Comparison of ENCODE assay signal across 10 mouse cellular contexts in the genomic region with DNA sequence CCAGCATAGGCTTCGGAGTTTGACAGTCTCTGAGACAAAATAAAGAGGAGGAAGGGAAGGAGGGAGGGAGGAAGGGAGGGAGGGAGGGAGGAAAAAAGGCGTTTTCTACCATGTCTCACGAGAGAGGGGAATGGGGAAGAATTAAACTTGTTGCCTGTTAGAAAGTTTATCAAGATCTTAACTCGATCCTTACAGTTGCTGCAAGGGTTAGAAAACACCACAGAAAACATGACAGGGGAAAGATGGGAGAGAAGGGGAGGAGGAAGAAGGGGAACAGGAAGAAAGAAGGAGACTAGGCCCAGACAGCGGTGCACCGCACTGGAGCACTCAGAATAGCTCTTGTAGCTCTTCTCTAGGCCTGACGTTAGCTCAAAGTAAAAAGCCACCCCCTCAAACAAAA. TPM values are rescaled to one million over a fixed set of nuclear protein-coding genes. Genes with fewer than 3 reads are reported as not detected.
DNase-seq lines count a peak whose midpoint lies in the region; ATAC-seq and TF ChIP-seq lines count a peak whose summit lies in the region.
"Had no signal": no experiment of that assay in that cellular context is flagged by ENCODE, and none has a peak within 500 bp of the region (broad histone marks: within the 10 kb centered on the region; RNA-seq: fewer than 3 reads in every experiment).

No protein-coding gene starts in this region.

- no peaks in the 10 kb centered on the region for H3K27me3 ChIP-seq in embryonic facial prominence, embryonic 11.5 days (ENCODE audit: control insufficient read depth, insufficient read depth, low read length)
- H3K27me3 ChIP-seq in hindbrain, postnatal 0 days (ENCODE audit: insufficient read depth, low read length) = no peaks in the 10 kb centered on the region
- no peaks in the 10 kb centered on the region for H3K27me3 ChIP-seq in midbrain, embryonic 14.5 days (ENCODE audit: control insufficient read depth, insufficient read depth, low read length)

- no peak overlapping the region for H3K4me3 ChIP-seq in layer of hippocampus, adult 2 months
- no peak overlapping the region for H3K4me3 ChIP-seq in embryonic facial prominence, embryonic 11.5 days (ENCODE audit: low read depth, low read length)
- H3K4me3 ChIP-seq in hindbrain, postnatal 0 days (ENCODE audit: low read length) = no peak overlapping the region
- no peak overlapping the region for H3K4me3 ChIP-seq in midbrain, embryonic 14.5 days (replicated peaks; ENCODE audit: low read depth, low read length)

- ATAC-seq in embryonic facial prominence, embryonic 11.5 days (replicated peaks; ENCODE audit: insufficient number of reproducible peaks, low FRiP score, low TSS enrichment, low read depth) = no peak
- no peak for ATAC-seq in hindbrain, postnatal 0 days
- ATAC-seq in midbrain, embryonic 14.5 days (ENCODE audit: low FRiP score, low TSS enrichment) = no peak

- no peak for TF ChIP-seq CTCF in layer of hippocampus, adult 2 months (conservative IDR thresholded peaks at IDR 0.05)
- TF ChIP-seq CTCF in hindbrain, postnatal 0 days (IDR thresholded peaks at IDR 0.05; ENCODE audit: low read depth) = no peak

- no peaks in the 10 kb centered on the region for H3K36me3 ChIP-seq in embryonic facial prominence, embryonic 11.5 days (replicated peaks; ENCODE audit: control insufficient read depth, insufficient read depth, low read depth, low read length)
- H3K36me3 ChIP-seq in hindbrain, postnatal 0 days (ENCODE audit: insufficient read depth, low read length) = no peaks in the 10 kb centered on the region; the same call in 1 of the 2 replicates
- H3K36me3 ChIP-seq in midbrain, embryonic 14.5 days (ENCODE audit: control insufficient read depth, insufficient read depth, low read length) = 0 out of 2 replicates have a peak, but pooled peaks cover 5% of the 10 kb centered on the region

- H3K4me2 ChIP-seq in embryonic facial prominence, embryonic 11.5 days (ENCODE audit: low read depth, low read length) = no peak overlapping the region
- no peak overlapping the region for H3K4me2 ChIP-seq in hindbrain, postnatal 0 days (ENCODE audit: low read depth, low read length)
- H3K4me2 ChIP-seq in midbrain, embryonic 14.5 days (ENCODE audit: low read length) = no peak overlapping the region

- peaks cover 7% of the 10 kb centered on the region for H3K4me1 ChIP-seq in embryonic facial prominence, embryonic 11.5 days (ENCODE audit: control insufficient read depth, insufficient read depth, low read length)
- peaks cover 32% of the 10 kb centered on the region for H3K4me1 ChIP-seq in hindbrain, postnatal 0 days (ENCODE audit: insufficient read depth, low read length)
- H3K4me1 ChIP-seq in midbrain, embryonic 14.5 days (ENCODE audit: control insufficient read depth, insufficient read depth, low read length) = peaks cover 20% of the 10 kb centered on the region

- DNase-seq in layer of hippocampus, adult 2 months (ENCODE audit: low spot score in 2 of 2) = no peak
- no peak for DNase-seq in layer of hippocampus, postnatal 10 days (ENCODE audit: low spot score in 2 of 2)
- no peak for DNase-seq in embryonic facial prominence, embryonic 11.5 days (ENCODE audit: low spot score)
- DNase-seq in hindbrain, postnatal 0 days (ENCODE audit: low spot score) = no peak
- DNase-seq in midbrain, embryonic 14.5 days = no peak
- no peak for DNase-seq in cerebellum, adult 11-12 months
- DNase-seq in left cerebral cortex, adult 18-20 months (ENCODE audit: low spot score in 2 of 2) = no peak
- no peak for DNase-seq in ovary, postnatal 36 days (ENCODE audit: low spot score)
- DNase-seq: cerebellum, postnatal 10 days; right cerebral cortex, adult 18-20 months had no signal

- H3K27ac ChIP-seq in layer of hippocampus, adult 2 months = peak overlapping the region; percentile 85
- H3K27ac ChIP-seq in embryonic facial prominence, embryonic 11.5 days (replicated peaks; ENCODE audit: low read depth, low read length) = peak overlapping the region; percentile 2; the same call in 1 of the 2 replicates
- H3K27ac ChIP-seq in hindbrain, postnatal 0 days = peak overlapping the region; percentile 66
- H3K27ac ChIP-seq in midbrain, embryonic 14.5 days (replicated peaks; ENCODE audit: low read depth, low read length) = peak overlapping the region; percentile 27; the same call in 1 of the 2 replicates

- H3K9me3 ChIP-seq in embryonic facial prominence, embryonic 11.5 days (replicated peaks; ENCODE audit: control insufficient read depth, low read length) = no peaks in the 10 kb centered on the region
- H3K9me3 ChIP-seq in hindbrain, postnatal 0 days (ENCODE audit: low read length) = no peaks in the 10 kb centered on the region
- no peaks in the 10 kb centered on the region for H3K9me3 ChIP-seq in midbrain, embryonic 14.5 days (ENCODE audit: control insufficient read depth, low read length)

- WGBS in embryonic facial prominence, embryonic 11.5 days = 68% methylated on average over 7 of the region's 7 CpGs
- 65% methylated on average over 7 of the region's 7 CpGs for WGBS in hindbrain, postnatal 0 days
- 71% methylated on average over 7 of the region's 7 CpGs for WGBS in midbrain, embryonic 14.5 days

- H3K9ac ChIP-seq in embryonic facial prominence, embryonic 11.5 days (replicated peaks; ENCODE audit: low read length) = no peak overlapping the region
- no peak overlapping the region for H3K9ac ChIP-seq in hindbrain, postnatal 0 days (replicated peaks; ENCODE audit: low read length)
- H3K9ac ChIP-seq in midbrain, embryonic 14.5 days (replicated peaks; ENCODE audit: low read length) = no peak overlapping the region; the same call in 1 of the 2 replicates

RNA-seq across cellular contexts. Expression of a gene that starts 48.2 kb away (rescaled TPM):
- 10 to 100 TPM; 13.8 to 13.9 TPM for total RNA-seq in layer of hippocampus, adult 2 months (2021)
- 10 to 100 TPM; 27.1 to 28.8 TPM for total RNA-seq in layer of hippocampus, postnatal 10 days (2021)
- polyA plus RNA-seq in embryonic facial prominence, embryonic 11.5 days (2014; fragmentation: Nextera tagmentation; extraction: Ambion mirVana) = 0.61 and 0.76 TPM in 2 replicates
- total RNA-seq in hindbrain, postnatal 0 days (2014; rRNA removed) = 11.8 and 12.6 TPM in 2 replicates
- polyA plus RNA-seq in hindbrain, postnatal 0 days (2015; fragmentation: Nextera tagmentation; extraction: Ambion mirVana) = 9.4 and 9.7 TPM in 2 replicates
- 1.9 and 3.1 TPM in 2 replicates for polyA plus RNA-seq in midbrain, embryonic 14.5 days (2014; fragmentation: Nextera tagmentation; extraction: Ambion mirVana)
- total RNA-seq in left cerebral cortex, adult 18-20 months (2021) = 10 to 100 TPM; 17.7 to 22.3 TPM

RNA-seq across cellular contexts. Expression of a gene that starts 58.1 kb away (rescaled TPM):
- total RNA-seq in layer of hippocampus, adult 2 months (2021) = 10 to 100 TPM; 78.3 to 80.5 TPM
- total RNA-seq in layer of hippocampus, postnatal 10 days (2021) = 10 to 100 TPM; 84.6 to 85.9 TPM
- polyA plus RNA-seq in embryonic facial prominence, embryonic 11.5 days (2014; fragmentation: Nextera tagmentation; extraction: Ambion mirVana) = 26.7 and 46.8 TPM in 2 replicates
- total RNA-seq in hindbrain, postnatal 0 days (2014; rRNA removed) = 201 and 208 TPM in 2 replicates
- polyA plus RNA-seq in hindbrain, postnatal 0 days (2015; fragmentation: Nextera tagmentation; extraction: Ambion mirVana) = 32.8 and 35.9 TPM in 2 replicates
- polyA plus RNA-seq in midbrain, embryonic 14.5 days (2014; fragmentation: Nextera tagmentation; extraction: Ambion mirVana) = 21.6 and 22.5 TPM in 2 replicates
- 10 to 100 TPM; 61.3 to 71.0 TPM for total RNA-seq in left cerebral cortex, adult 18-20 months (2021)

Comparison
In these comparisons a context has a peak if more than half of its experiments do, and no peak if none do; other contexts are left out.
1. H3K27ac ChIP-seq: peak in every context shown above with its lines; median percentile 85 in layer of hippocampus, adult 2 months; 66 in hindbrain, postnatal 0 days; 27 in midbrain, embryonic 14.5 days; 2 in embryonic facial prominence, embryonic 11.5 days.